Mouse (Mus musculus) urinary bladder, postnatal 14 days (tissue): ENCODE data around the gene Zcrb1.
A peak's percentile ranks its signal among the peaks of the same experiment; 100 is the strongest.
"Not testable (repeated sequence)": the region's sequence is repeated elsewhere in the genome, so short reads cannot be mapped to it uniquely, and the experiment has no call there.

Experiments used
- DNase-seq: peaks from one replicate; pipeline ENCODE4 v3.0.0; 2021; ENCODE audit warnings: low spot score

Gene Zcrb1

DNA sequence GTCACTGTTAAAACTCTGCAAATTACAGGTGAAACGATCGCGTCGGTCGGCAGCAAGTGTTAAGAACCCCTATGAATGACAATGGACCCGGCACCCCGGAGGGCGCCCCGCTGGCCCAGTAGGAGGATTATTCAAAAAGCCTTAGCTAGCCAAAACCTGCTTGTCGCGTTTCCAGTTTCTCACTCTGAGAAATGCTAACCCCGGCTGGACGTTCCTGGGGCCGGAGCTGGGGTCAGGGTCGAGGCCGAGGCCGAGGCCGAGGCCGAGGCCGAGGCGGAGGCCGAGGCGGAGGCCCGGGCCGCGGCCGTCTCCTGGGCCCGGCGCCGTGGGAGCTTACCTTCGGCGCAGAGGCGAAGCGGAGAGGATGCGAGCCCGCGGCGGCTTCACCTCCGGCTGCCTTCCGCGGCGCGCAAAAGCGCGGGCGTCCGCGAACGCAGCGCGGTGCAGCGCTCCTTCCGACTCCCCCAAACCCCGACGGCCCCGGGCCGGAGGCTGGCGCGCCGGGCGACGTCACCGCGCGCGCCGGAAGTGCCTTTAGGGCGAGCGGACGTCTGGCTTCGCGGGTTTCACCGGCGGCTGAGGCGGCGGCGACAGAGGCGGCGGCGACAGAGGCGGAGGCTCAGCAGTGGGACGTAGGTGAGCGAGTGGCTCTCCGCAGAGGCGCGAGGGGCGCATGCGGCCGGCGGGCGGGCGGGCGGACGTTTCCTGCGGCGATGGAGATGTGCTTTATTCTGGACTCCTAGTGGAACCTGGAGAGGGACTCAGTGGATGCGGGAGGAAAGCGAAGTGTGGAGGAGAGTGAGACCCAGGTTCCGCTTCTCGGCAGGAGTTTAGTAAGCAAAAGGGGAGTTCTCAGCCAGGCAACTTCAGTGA is at the start of gene Zcrb1, which contains the start of gene Pphln1:
Gene Zcrb1, minus strand, starts transcription at position 509 of the 873 bp plus-strand sequence.
Gene Pphln1, plus strand, starts transcription at position 525 of the 873 bp plus-strand sequence.
- DNase-seq, result peak; percentile 81

DNA sequence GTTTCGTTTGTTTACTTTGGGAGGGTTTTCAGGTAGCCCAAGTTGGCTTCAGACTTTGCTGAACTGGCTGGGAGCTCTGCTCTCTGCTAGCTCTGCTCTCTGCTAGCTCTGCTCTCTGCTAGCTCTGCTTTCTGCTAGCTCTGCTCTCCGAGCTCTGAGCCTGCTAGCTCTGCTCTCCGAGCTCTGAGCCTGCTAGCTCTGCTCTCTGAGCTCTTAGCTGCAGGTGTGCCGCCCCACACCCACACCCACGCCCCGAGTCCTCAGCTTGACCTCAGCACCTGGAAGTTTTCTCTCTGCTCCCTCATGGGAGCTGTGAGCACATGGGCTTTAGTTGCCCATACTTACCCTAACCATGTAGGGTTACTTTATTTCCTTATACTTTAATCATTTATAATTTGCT is 45.5 kb upstream of the Zcrb1 start:
- DNase-seq, result no peak

DNA sequence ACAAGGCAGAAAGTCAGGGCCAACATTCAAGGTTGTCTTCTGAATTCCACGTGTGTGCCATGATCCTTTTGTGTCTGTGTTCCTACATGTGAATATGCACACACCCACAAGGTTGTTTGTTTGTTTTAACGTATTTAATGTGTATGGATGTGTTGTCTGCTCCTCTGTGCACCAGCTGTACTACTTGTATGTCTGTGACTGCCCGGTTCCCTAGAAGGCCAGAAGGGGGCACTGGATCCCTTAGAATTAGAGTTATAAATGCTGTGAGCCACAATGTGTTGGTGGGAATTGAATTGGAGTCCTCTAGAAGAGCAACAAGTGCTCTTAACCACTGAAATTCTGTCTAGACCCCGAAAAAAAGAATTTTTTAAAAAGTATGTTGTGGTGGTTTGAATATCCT is 44.1 kb upstream of the Zcrb1 start:
- DNase-seq, result no peak

DNA sequence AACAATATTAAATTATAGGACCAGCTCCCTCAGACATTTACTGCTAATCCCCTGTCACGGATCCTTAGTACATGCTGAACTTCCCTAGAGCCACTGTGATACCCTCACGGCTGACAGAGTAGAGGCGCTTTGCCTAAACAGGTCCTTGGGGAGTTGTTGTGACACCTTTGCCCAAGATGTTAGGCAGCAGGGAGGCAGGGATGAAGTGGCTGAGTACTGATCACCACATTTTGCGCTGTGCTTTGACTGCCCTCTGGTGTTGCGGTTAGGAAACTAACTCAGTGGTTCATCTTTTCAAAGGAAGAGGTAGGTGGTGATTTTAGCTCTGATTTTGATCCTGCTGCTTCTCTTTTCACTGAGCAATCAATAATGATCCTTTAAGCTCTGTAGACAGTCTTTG is 40.5 kb upstream of the Zcrb1 start:
- DNase-seq, result peak; percentile 50

DNA sequence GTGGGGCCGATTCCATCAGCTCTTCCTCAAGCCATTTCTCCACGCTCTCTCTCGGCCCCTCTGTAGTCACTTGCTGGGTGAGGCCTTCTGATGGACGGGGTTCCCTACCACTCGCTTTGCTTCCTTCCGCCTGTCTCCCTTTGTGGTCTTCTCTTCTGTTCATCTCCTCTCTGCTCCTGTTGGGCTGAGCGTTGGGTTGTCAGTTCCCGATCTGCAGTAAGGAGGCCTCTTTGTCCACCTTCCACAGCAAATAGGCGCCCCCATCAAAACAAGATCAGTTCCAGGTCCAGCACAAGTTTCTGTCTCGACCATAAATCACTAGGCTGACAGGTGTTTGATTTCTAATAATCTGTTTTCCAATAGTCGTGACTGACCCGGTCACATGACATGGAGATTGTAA is 37.9 kb upstream of the Zcrb1 start:
- no peak for DNase-seq

DNA sequence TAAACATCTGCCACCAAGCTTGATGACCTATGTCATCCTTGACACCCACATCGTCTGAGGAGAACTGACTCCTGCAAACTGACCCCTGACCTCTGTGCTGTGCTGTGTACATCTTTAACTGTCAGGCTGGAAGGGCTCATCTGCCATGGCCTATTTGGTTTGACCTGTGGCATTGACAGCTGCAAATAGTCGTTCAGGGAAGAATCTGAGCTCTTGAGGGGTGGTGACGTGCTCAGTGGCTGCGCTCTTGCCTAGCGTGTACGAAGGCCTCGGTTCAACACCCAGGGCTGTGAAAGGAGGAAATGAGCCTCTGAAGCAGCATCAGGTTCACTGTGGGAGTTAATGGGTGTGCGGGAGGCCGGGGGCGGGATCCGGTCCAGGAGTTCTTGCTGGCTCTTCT is 35.7 kb upstream of the Zcrb1 start:
- DNase-seq, result no peak

DNA sequence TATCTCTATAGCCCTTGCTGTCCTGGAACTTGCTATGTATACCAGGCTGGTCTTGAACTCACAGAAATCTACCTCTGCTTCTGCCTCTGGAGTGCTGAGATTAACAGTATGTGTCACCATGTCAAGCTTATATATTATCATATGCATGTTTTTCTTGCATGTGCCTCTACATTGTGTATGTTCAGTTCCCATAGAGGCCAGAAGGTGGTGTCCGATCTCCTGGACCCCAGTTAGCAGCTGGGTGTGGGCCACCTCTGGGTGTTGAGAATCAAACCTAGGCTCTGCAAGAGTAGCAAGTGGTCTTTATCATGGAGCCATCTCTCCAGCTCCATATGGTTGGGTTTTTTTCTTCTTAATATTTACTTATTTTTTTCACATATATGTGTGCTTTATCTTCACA is 24.4 kb upstream of the Zcrb1 start:
- no peak for DNase-seq

DNA sequence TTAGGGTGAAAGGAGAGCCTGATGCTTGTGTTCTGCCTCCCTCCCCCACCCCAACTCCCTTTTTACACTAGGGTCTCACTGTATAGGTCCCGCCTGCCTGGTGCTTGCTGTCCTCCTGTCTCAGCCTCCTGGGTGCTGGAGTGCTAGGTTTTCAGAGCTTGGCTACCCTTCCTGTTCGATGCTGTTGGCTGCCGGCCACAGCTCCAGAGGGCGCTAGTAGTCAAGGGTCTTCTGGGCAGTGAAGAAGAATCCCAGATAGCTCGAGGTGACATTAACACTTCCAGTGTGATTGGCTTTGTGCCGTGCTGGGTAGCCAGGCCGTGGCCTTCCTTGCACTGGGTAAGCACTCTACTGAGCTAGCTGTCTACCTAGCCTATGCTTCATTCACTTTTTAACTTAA is 22.5 kb upstream of the Zcrb1 start:
- DNase-seq, result no peak

DNA sequence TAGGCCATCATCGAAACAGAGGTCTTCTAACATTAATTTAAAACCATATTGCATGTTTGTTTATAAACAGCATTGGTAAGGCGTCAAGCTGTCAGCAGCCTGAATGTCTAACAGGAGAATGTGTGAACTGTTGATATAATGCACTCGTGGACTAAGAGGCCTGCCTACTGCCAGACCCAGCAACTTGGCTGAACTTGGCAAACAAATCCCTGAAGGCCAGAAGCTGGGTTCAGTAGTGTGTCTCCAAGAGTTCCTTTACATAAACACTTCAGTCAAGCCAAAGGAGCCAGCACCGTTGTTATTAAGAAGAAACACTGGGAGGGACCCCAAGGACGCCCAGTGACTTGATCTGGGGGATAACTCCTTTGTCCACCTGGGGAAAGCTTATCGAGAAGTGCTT is 18.2 kb upstream of the Zcrb1 start:
- DNase-seq, result no peak

DNA sequence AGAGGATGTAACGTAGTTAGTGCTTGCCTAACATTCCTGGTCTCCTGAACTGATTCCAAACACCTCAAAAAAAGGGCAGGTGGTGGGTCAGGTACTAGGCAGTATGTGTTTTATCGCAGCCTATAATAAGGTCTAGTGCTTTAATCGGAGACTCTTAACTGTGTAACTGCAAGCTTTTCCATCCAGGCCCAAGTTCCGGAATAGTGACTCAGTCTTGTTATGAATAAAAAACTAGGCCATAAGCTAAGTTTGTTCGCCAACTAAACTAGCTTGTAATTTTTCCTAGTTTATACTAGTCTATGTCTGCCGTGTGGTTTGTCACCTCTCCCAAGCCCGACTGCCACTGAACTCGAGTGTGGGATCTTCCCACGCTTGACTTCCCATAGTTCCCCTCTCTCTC is 16.3 kb upstream of the Zcrb1 start:
- DNase-seq, result no peak

DNA sequence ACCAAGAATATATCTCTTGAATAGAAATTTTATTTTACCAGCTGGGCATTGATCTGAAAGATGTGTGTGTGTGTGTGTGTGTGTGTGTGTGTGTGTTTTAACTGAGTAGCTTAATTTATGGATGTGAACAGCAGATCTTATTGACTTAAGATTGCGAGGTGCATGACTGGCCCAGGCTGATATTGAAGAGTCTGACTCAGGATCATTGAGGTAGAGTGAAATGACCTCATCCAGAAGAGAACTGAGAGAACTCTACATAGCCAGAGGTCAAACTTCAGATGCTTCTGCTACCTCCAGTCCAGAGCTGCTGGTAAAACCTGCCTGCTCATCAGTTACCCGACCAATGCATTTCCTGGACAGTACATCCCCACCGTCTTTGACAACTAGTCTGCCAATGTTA is 14.3 kb upstream of the Zcrb1 start:
- no peak for DNase-seq

DNA sequence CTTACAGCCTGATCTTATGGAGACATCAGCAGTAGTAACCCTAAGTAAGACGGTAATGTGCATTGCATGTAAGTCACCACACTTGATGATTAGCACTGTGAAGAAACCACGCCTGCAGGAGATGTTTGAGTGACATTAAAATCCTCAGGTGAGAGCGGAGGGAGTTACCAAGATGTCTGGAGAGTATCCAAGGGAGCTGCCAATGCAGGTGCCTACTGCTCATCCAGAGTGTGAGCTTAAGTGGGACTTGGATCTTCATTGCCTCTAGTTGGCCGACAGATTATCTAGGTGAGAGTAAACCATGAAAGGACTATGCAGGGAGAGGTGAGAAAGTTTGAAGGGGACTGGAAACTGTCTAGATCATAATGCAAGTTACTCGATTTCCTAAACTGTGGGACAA is 8.4 kb upstream of the Zcrb1 start:
- no peak for DNase-seq

DNA sequence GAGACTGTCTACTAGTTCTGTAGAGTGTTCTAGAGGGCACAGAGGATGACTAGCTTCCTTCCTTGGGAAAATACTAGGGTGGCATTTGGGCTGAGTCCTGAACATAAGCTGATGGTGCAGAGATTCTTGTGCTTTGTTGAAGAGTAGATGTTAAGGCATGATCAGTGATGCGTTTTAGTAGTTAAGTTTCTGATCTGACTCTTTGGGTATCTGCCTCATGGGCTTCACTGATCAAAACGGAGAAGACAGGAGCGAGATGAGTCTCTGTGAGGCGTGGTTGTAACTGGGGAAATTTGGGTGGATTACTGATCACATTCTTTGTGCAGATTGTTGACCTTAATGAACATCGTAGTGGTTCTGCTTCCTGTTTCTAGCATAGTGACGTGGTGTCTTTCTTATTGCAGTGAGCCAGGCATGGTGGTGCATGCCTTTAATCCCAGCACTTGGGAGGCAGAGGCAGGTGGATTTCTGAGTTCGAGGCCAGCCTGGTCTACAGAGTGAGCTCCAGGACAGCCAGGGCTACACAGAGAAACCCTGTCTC is 7.4 kb upstream of the Zcrb1 start:
- no peak for DNase-seq

DNA sequence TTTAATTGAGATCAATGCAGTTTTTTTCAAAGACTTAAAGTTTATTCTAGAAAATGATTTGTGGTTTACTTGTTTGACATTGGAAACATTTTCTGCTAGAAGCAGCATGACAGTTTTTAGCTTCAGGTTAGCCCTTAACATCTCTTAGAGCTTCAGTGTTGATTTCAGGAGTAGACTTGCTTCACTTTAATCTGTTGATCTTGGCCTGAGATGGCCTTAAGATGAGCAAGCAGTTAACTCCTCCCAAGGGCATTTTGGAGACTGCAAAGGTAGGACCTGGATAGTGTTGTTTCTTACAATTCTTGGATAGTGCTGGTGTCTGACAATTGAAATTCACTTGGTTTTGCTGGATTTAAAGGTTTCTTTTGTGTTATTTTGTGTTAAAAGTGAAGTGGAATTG is 6.7 kb upstream of the Zcrb1 start:
- no peak for DNase-seq

DNA sequence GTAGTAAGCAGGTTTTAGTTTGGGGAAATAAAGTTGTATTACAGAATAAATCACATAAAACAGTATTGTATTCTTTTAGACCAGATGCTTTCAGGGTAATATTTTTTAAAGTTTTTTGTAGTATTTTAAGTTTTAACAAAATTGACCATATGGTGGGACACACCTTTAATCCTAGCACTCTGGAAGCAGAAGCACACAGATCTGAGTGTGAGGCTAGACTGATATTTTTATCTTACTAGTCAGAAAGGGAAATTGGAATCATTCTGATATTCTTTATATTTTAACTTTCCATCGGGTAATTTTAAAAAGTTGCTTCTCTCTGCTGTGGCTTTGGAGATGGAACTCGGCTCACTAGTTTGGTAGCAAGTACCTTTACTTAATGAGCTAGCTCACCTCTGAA is 4.6 kb upstream of the Zcrb1 start:
- DNase-seq, result no peak

DNA sequence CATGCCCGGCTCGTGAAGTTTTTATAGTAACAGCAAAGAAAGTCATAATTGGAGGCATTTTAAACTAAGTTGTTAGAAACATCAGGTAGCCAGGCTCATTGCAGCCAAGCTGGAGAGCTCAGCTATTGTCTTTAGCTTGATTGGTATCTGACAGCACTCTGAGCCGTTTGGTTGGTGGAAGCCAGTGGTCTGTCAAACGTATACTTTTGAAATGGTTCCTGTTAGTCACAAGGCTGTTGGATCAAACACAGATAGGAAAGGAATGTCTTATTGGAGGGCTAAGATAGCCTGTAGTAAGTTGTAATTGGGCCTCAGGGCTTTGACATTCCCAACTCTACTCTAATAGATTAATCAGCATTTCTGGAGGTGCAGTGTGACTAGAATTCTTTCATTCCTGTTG is 3.3 kb upstream of the Zcrb1 start:
- no peak for DNase-seq

DNA sequence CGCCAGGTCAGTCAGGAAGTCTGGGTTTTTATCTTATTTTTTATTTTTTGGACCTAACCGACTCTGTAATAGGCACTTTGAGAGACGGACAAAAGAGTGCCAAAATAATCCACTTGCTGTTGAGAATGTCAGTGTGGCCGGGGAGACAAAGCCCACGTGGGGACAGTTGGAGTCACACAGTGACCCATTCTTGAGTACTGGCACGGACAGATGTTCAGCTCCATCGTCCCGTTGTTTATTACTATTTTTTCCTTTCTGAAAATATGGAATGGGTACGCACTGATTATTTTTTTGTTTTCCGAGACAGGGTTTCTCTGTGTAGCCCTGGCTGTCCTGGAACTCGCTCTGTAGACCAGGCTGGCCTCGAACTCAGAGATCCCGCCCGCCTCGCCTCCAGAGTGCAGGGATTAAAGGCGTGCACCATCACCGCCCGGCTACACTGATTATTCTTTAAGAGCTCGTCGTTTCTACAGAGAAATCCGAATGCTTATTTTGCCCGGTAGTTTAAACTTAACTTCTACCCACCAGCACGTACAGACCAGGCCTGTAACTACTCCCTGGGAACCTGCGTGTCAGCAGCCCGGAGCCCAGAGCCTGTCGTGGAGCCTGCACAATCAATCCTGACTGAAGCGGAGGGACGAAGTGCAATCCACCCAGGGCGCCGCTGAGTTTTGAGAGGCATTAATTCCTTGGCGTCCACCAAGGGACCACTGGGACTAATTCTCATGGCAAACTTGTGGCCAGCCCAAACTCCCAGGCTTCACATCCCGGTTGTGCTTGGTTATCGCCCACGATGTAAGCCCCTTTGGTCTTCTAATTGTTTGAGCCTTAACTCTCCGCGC is 786 bp upstream of the Zcrb1 start:
- peak; percentile 4 for DNase-seq

DNA sequence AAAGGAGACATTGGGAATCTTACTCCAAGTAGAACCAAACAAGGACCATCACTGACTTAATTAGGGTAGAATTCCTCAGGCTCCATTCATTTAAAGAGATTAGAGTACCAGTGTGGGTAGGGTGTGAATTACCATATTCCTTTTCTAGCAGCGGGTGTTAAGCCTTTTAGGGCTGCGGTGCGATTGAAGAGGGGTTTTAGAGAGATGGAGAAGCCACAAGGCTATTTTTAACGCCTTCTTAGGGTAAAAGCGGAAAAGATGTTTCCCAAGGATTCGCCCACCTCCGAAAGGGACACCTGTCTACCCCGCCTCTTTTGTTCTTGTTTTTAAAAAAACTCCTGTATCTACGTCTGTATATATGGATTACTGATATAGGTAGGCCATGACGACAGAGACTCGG is 865 bp downstream of the Zcrb1 start:
- no peak for DNase-seq

DNA sequence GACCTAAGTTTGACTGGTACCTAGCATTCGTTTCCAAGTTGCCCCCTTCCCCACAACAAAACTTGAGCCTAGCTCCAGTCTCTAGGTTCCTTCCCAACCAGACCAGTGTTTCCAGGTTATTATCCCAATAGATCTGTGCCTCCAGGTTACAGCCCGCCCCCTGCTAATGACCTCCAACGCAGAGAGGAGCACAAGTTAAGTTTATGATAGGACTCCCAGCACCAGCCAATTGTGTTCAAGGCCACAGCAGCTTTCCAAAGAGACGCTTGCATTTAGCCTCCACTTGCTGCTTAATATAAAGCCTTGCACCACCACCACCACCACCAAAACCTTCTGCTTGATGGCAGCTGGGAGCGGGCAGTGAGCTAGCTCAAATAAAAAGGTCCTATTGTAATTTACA is 16.8 kb downstream of the Zcrb1 start:
- DNase-seq, result no peak

DNA sequence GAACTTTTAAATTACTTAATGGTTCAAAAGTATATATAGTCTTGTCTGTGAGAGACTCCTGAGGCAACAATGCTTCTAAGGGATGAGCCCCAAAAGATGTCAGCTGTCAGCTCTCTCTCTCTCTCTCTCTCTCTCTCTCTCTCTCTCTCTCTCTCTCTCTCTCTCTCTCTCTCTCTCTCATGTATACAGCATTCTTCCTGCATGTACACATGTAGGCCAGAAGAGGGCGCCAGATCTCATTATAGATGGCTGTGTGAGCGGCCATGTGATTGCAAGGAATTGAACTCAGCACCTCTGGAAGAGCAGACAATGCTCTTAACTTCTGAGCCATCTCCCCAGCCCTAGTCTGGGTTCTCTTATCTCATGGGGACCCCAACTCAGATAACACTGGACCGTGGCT is 19.0 kb downstream of the Zcrb1 start:
- DNase-seq, result no peak

DNA sequence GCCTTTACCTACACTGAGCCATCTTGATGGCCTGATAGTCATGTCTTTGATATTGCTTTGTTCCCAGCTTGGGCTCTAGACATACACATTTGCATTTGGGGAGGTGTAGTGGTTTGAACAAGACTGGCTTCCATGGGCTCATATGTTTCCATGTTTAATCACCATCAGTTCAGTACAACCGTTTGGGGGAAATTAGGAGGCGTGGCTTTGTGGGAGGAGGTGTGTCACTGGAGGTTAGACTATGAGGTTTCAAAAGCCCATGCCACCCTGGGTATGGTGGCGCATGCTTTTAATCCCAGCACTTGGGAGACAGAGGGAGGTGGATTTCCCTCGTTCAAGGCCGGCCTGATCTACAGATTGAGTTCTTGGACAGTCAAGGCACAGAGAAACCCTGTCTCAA is 22.4 kb downstream of the Zcrb1 start:
- DNase-seq, result no peak

DNA sequence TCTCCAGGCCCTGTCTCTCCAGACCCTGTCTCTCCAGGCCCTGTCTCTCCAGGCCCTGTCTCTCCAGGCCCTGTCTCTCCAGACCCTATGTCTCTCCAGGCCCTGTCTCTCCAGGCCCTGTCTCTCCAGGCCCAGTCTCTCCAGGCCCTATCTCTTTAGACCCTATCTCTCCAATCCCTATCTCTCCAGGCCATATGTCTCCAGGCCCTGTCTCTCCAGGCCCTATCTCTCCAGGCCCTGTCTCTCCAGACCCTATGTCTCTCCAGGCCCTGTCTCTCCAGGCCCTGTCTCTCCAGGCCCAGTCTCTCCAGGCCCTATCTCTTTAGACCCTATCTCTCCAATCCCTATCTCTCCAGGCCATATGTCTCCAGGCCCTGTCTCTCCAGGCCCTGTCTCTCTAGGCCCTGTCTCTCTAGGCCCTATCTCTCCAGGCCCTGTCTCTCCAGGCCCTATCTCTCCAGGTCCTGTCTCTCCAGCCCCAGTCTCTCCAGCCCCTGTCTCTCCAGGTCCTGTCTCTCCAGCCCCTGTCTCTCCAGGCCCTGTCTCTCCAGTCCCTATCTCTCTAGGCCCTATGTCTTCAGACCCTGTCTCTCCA is 25.5 kb downstream of the Zcrb1 start:
- not testable (repeated sequence) for DNase-seq

DNA sequence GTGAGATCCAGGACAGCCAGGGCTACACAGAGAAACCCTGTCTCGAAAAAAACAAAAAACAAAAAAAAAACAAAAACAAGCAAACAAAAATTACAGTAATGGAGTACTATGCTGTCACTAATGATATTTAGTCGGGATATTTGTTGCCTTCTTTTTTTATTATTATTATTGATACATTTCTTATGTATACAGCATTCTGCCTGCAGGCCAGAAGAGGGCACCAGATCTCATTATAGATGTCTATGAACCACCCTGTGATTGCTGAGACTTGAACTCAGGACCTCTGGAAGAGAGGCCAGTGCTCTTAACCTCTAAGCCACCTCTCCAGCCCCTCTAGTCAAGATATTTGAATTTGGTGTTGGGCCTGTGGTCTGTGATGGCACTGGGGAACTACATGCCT is 26.3 kb downstream of the Zcrb1 start:
- no peak for DNase-seq
